Comparison of ENCODE assay signal across 10 mouse cellular contexts in genomic region chr1:23495412-23495811, GRCm38 (mm10).
DNase-seq lines count a peak whose midpoint lies in the region; ATAC-seq and TF ChIP-seq lines count a peak whose summit lies in the region.
"Had no signal": no experiment of that assay in that cellular context is flagged by ENCODE, and none has a peak within 500 bp of the region (broad histone marks: within the 10 kb centered on the region; RNA-seq: fewer than 3 reads in every experiment).

No protein-coding gene starts in this region.

- no peak overlapping the region for H3K27ac ChIP-seq in forebrain, embryonic 13.5 days
- no peak overlapping the region for H3K27ac ChIP-seq in forebrain, embryonic 10.5 days
- H3K27ac ChIP-seq in liver, postnatal 0 days (ENCODE audit: low read depth): no peak overlapping the region
- H3K27ac ChIP-seq in liver, embryonic 11.5 days (ENCODE audit: low read depth, low read length): no peak overlapping the region
- H3K27ac ChIP-seq: heart, embryonic 15.5 days; liver, embryonic 15.5 days had no signal

- WGBS in forebrain, embryonic 13.5 days: 38% methylated on average over 4 of the region's 4 CpGs
- 53% methylated on average over 4 of the region's 4 CpGs for WGBS in forebrain, embryonic 10.5 days
- 38% methylated on average over 4 of the region's 4 CpGs for WGBS in liver, postnatal 0 days (ENCODE audit: insufficient replicate concordance)
- 45% methylated on average over 4 of the region's 4 CpGs for whole genome bisulfite sequencing in liver, embryonic 11.5 days

- H3K4me2 ChIP-seq in forebrain, embryonic 13.5 days: no peak overlapping the region
- no peak overlapping the region for H3K4me2 ChIP-seq in liver, postnatal 0 days (ENCODE audit: low read depth, low read length)
- H3K4me2 ChIP-seq in liver, embryonic 11.5 days: no peak overlapping the region
- H3K4me2 ChIP-seq: heart, embryonic 15.5 days; liver, embryonic 15.5 days had no signal

- ATAC-seq in forebrain, embryonic 13.5 days: peak; percentile 64
- no peak for ATAC-seq in liver, postnatal 0 days
- ATAC-seq in liver, embryonic 11.5 days (replicated peaks; ENCODE audit: low FRiP score): no peak

- TF ChIP-seq CTCF in liver, postnatal 0 days (IDR thresholded peaks at IDR 0.05; ENCODE audit: low read depth): peak; percentile 55
- no peak for TF ChIP-seq CTCF in brain, embryonic 14.5 days (IDR thresholded peaks at IDR 0.05; ENCODE audit: borderline replicate concordance, extremely low read depth, insufficient read depth, insufficient read length)

- no peaks in the 10 kb centered on the region for H3K27me3 ChIP-seq in forebrain, embryonic 13.5 days
- H3K27me3 ChIP-seq in forebrain, embryonic 10.5 days (ENCODE audit: poor library complexity, severe bottlenecking): no peaks in the 10 kb centered on the region
- H3K27me3 ChIP-seq in liver, postnatal 0 days (ENCODE audit: insufficient read depth, low read length): no peaks in the 10 kb centered on the region
- no peaks in the 10 kb centered on the region for H3K27me3 ChIP-seq in liver, embryonic 11.5 days (replicated peaks; ENCODE audit: control insufficient read depth, insufficient read depth, low read length)
- H3K27me3 ChIP-seq: heart, embryonic 15.5 days; liver, embryonic 15.5 days had no signal

- no peak for TF ChIP-seq POLR2A in brain, embryonic 14.5 days (IDR thresholded peaks at IDR 0.05; ENCODE audit: borderline replicate concordance, extremely low read depth, insufficient read depth, insufficient read length, poor library complexity, severe bottlenecking)

- no peaks in the 10 kb centered on the region for H3K36me3 ChIP-seq in forebrain, embryonic 13.5 days (ENCODE audit: poor library complexity, severe bottlenecking)
- no peaks in the 10 kb centered on the region for H3K36me3 ChIP-seq in forebrain, embryonic 10.5 days (replicated peaks)
- no peaks in the 10 kb centered on the region for H3K36me3 ChIP-seq in liver, postnatal 0 days (replicated peaks; ENCODE audit: insufficient read depth, low read length)
- H3K36me3 ChIP-seq in liver, embryonic 11.5 days (ENCODE audit: control insufficient read depth, insufficient read depth, low read length): no peaks in the 10 kb centered on the region
- H3K36me3 ChIP-seq: heart, embryonic 15.5 days; liver, embryonic 15.5 days had no signal

- peaks cover 10% of the 10 kb centered on the region for H3K4me1 ChIP-seq in forebrain, embryonic 13.5 days
- 0 out of 2 replicates have a peak, but pooled peaks cover 3% of the 10 kb centered on the region for H3K4me1 ChIP-seq in forebrain, embryonic 10.5 days
- H3K4me1 ChIP-seq in liver, postnatal 0 days (ENCODE audit: insufficient read depth): no peaks in the 10 kb centered on the region
- H3K4me1 ChIP-seq in liver, embryonic 11.5 days (replicated peaks; ENCODE audit: control insufficient read depth, insufficient read depth, low read length): no peaks in the 10 kb centered on the region
- H3K4me1 ChIP-seq: heart, embryonic 15.5 days; liver, embryonic 15.5 days had no signal

- no peak overlapping the region for H3K9ac ChIP-seq in forebrain, embryonic 13.5 days
- no peak overlapping the region for H3K9ac ChIP-seq in liver, postnatal 0 days (replicated peaks)
- H3K9ac ChIP-seq in liver, embryonic 11.5 days (ENCODE audit: low read depth, low read length): no peak overlapping the region
- H3K9ac ChIP-seq: heart, embryonic 15.5 days; liver, embryonic 15.5 days had no signal

- no peak overlapping the region for H3K4me3 ChIP-seq in forebrain, embryonic 13.5 days
- no peak overlapping the region for H3K4me3 ChIP-seq in forebrain, embryonic 10.5 days
- H3K4me3 ChIP-seq in liver, postnatal 0 days (ENCODE audit: low read depth, low read length): no peak overlapping the region
- no peak overlapping the region for H3K4me3 ChIP-seq in liver, embryonic 11.5 days (ENCODE audit: low read depth, low read length)
- H3K4me3 ChIP-seq: heart, embryonic 15.5 days; liver, embryonic 15.5 days had no signal

- TF ChIP-seq EP300 in liver, postnatal 0 days (IDR thresholded peaks at IDR 0.05; ENCODE audit: low read depth): no peak

- no peak for DNase-seq in forebrain, embryonic 10.5 days (ENCODE audit: extremely low spot score, low spot score)
- no peak for DNase-seq in liver, postnatal 0 days
- DNase-seq in liver, embryonic 11.5 days (ENCODE audit: low spot score): no peak
- DNase-seq in brain, embryonic 14.5 days (ENCODE audit: low read depth): peak; percentile 65
- peak; percentile 43 for DNase-seq in retina, embryonic 14.5 days (ENCODE audit: low spot score)
- DNase-seq in urinary bladder, adult 2 months (ENCODE audit: low spot score): no peak
- no peak for DNase-seq in right cerebral cortex, postnatal 14 days

- no peaks in the 10 kb centered on the region for H3K9me3 ChIP-seq in forebrain, embryonic 13.5 days (replicated peaks)
- H3K9me3 ChIP-seq in forebrain, embryonic 10.5 days: no peaks in the 10 kb centered on the region
- no peaks in the 10 kb centered on the region for H3K9me3 ChIP-seq in liver, postnatal 0 days (ENCODE audit: low read length)
- H3K9me3 ChIP-seq in liver, embryonic 11.5 days (ENCODE audit: control insufficient read depth, low read length): no peaks in the 10 kb centered on the region
- H3K9me3 ChIP-seq: heart, embryonic 15.5 days; liver, embryonic 15.5 days had no signal

Comparison
In these comparisons a context has a peak if more than half of its experiments do, and no peak if none do; other contexts are left out.
1. DNase-seq: peak in brain, embryonic 14.5 days (single experiment) and retina, embryonic 14.5 days (single experiment); none in forebrain, embryonic 10.5 days (single experiment), liver, postnatal 0 days (single experiment), liver, embryonic 11.5 days (single experiment), urinary bladder, adult 2 months (single experiment) and right cerebral cortex, postnatal 14 days (single experiment).